Mouse (Mus musculus) gastrocnemius, postnatal 4 days (tissue): ENCODE results near the gene Ms4a6d. TPM values are rescaled to one million over a fixed set of nuclear protein-coding genes. Genes with fewer than 3 reads are reported as not detected.

Source experiments
- DNase-seq, 2 experiments: peaks; one replicate each; pipeline ENCODE4 v3.0.0; 2021 to 2022; ENCODE audit warnings: low spot score in 2 of 2, mixed read lengths in 2 of 2
- long read RNA-seq, 2 experiments: library from polyadenylated mRNA; stranded (forward); transcript quantifications; one replicate each; pipeline ENCODE4 v2.0.0; 2021
- total RNA-seq, 2 experiments: library from RNA; stranded (reverse); gene quantifications; 2 replicates each; pipeline ENCODE4 v1.2.3; 2021

Gene Ms4a6d
- 1 to 10 TPM; 4.1 to 4.5 TPM for total RNA-seq
- long read RNA-seq, experiment 1, transcript Ms4a6d-201 (7 exons, 1,418 nt), result major isoform, 6 of 8 reads
- long read RNA-seq, experiment 1, partial matches to known transcripts, result 1 of 8 reads
- long read RNA-seq, experiment 1, other reads (novel, unspliced or antisense), result 1 of 8 reads
- long read RNA-seq, experiment 2, partial matches to known transcripts, result 1 of 4 reads
- long read RNA-seq, experiment 2, other reads (novel, unspliced or antisense), result 0 of 4 reads

GRCm38 (mm10) chr19:11604603-11605002 is at the start of gene Ms4a6d:
Gene Ms4a6d (minus strand): TSS chr19:11604849.
- no peak for DNase-seq

GRCm38 (mm10) chr19:11649564-11649963 is 44.9 kb upstream of the Ms4a6d start:
- no peak for DNase-seq

- DNase-seq, result no peak
These were observed 41.5 kb upstream of the Ms4a6d start for GRCm38 (mm10) chr19:11646166-11646565.

- no peak for DNase-seq
These were observed 36.1 kb upstream of the Ms4a6d start, which contains the start of gene Ms4a3 for GRCm38 (mm10) chr19:11640732-11641131. Gene Ms4a3 (minus strand): TSS chr19:11640851.

GRCm38 (mm10) chr19:11639038-11639437 is 34.4 kb upstream of the Ms4a6d start:
- DNase-seq, result no peak

GRCm38 (mm10) chr19:11635572-11635971 is 30.9 kb upstream of the Ms4a6d start:
- no peak for DNase-seq

- DNase-seq, result no peak
These were observed 29.7 kb upstream of the Ms4a6d start for GRCm38 (mm10) chr19:11634330-11634729.

GRCm38 (mm10) chr19:11633732-11634131 is 29.1 kb upstream of the Ms4a6d start:
- no peak for DNase-seq

- DNase-seq, result no peak
These were observed 20.6 kb upstream of the Ms4a6d start for GRCm38 (mm10) chr19:11625231-11625630.

- no peak for DNase-seq
These were observed 20.2 kb upstream of the Ms4a6d start for GRCm38 (mm10) chr19:11624800-11625199.

GRCm38 (mm10) chr19:11623551-11623950 is 18.9 kb upstream of the Ms4a6d start, which contains the start of gene Ms4a2:
Gene Ms4a2 (minus strand): TSS chr19:11623719.
- no peak for DNase-seq

- DNase-seq, result no peak
These were observed 13.3 kb upstream of the Ms4a6d start for GRCm38 (mm10) chr19:11617983-11618382.

- no peak for DNase-seq
These were observed 10.2 kb upstream of the Ms4a6d start for GRCm38 (mm10) chr19:11614805-11615204.

- DNase-seq, result no peak
These were observed 9.3 kb upstream of the Ms4a6d start for GRCm38 (mm10) chr19:11613776-11614443.

GRCm38 (mm10) chr19:11613084-11613483 is 8.4 kb upstream of the Ms4a6d start:
- no peak for DNase-seq

GRCm38 (mm10) chr19:11612293-11612692 is 7.6 kb upstream of the Ms4a6d start:
- no peak for DNase-seq

- DNase-seq, result no peak
These were observed 6.9 kb upstream of the Ms4a6d start for GRCm38 (mm10) chr19:11611541-11611945.

- DNase-seq, result peak in 1 of 2 experiments; percentile 23
These were observed 3.5 kb upstream of the Ms4a6d start for GRCm38 (mm10) chr19:11608172-11608571.

- DNase-seq, result no peak
These were observed 2.6 kb downstream of the Ms4a6d start for GRCm38 (mm10) chr19:11602026-11602425.

GRCm38 (mm10) chr19:11601349-11601748 is 3.3 kb downstream of the Ms4a6d start:
- DNase-seq, result no peak

GRCm38 (mm10) chr19:11589891-11590449 is 14.7 kb downstream of the Ms4a6d start:
- DNase-seq, result no peak

- no peak for DNase-seq
These were observed 15.4 kb downstream of the Ms4a6d start for GRCm38 (mm10) chr19:11589205-11589604.
